Mouse (Mus musculus): ENCODE results near the gene Btla.

Btla gene

DNA sequence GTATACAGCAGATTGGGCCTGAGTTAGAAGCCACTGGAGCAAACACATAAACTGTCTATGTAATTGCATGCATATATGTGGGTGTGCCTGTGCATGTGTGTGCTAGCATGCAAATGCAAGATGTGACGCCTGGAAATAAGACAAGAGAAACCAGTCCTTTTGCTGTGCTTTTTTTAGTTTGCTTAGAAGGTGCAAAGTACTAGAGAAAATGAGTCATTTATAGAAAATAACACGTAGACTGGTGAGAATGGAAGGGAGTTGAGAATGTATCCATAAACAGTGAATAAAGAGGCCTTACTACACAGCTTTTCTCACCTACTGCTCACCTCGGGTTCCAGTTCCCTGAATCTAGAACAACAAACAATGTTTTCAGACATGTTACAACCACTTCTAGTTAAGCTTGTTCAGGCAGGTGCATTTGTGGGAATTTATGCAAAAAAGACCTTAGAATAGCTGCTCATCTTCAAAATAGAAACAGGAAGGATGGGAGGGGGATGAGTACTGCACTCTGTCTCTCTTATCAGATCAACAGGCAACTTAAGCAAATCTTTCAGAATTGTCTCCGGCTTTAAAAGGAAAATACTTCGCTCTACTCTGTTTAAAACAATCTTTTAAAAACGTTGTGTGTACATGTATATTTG is 27.8 kb downstream of the Btla start:
- in situ Hi-C loops (cut with MboI; ENCODE audit: low pct_unique_long_range_greater_than_20kb in 1 of 2, low sequenced_read_pairs in 2 of 2, unreplicated experiment in 1 of 2) = no loop called here

DNA sequence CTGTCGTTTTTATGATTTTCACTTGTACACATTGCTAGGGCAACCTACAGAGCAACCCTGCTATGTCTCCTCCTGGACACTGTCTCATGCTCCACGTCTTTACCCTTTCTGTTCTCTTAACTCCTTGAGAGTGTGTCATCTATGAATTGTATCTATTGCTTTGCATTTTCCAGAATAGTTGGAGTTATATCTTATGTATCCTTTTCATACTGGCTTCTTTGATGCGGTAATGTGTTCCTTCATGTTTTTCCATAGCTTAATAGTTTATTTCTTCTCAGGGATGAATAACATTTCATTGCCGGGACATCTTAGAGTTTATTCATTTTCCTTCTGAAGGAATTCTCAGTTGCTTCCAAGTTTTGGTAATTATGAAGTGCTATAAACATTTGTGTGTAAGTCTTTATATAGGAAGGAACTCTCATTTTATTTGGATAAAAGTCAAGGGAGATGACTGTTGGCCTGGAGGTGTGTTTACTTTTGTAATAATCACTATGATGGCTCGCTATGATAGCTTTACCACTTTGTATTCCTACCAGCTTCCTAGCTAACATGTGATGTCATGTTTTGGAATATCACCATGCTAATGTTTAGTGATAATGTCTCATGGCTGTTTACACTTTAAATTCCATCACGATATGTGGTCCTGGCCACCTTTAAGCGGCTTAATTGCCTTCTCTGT is 31.2 kb downstream of the Btla start:
- in situ Hi-C loops (cut with MboI; ENCODE audit: low pct_unique_long_range_greater_than_20kb in 1 of 2, low sequenced_read_pairs in 2 of 2, unreplicated experiment in 1 of 2) = no loop called here

DNA sequence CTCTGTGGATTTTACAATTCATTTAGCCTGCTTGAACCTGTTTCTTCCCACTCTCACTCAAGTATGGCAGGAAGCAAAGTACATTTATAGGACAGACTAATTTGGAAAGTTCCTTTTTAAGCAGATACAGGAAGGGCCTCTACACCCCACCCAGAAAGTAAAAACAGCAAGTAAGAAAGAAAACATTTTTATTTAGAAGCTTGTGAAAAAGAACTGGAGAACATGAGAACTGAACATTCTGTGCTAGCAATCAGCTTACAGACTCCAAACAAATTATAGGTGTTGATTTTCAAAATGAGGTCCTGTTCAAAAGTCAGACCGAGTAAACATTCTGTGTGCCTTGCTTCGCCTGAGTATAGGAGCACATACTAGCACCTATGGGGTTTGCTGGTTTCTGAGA is 32.8 kb downstream of the Btla start:
- in situ Hi-C loops (cut with MboI; ENCODE audit: low pct_unique_long_range_greater_than_20kb in 1 of 2, low sequenced_read_pairs in 2 of 2, unreplicated experiment in 1 of 2) = no loop called here

DNA sequence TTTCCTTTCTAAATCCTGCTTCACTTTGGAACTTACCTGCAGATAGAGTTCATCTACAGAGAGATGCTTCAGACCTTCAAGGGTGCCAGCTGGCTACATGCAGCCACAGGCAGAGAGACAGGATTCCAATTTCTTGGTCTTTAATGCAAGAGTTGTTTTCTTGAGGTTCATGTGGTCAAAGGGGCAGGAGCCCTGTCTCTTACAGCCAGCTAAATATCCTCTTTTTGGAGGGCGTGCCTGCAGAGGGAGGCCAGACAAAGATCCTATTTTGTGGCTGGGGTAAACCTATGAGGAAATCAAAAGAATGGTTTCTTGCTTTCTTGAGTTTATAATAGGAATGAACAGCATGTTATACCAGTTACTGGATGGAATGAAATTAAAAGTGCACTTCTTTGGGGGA is 33.5 kb downstream of the Btla start:
- in situ Hi-C loops (cut with MboI; ENCODE audit: low pct_unique_long_range_greater_than_20kb in 1 of 2, low sequenced_read_pairs in 2 of 2, unreplicated experiment in 1 of 2) = no loop called here

DNA sequence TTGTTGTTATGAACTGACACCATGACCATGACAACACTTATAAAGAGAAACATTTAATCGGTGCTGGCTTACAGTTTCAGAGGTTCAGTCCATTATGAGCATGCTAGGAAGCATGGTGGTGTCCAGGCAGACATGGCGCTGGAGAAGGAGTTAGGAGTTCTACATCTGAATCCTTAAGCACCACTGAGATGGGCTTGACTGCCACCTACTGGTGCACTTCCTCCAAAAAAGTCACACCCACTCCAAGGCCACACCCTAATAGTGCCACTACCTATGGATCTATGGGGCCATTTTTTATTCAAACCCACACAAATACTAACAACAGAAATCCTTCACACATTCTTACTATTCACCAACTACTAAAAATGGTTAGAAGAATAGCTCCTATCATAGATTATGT is 35.5 kb downstream of the Btla start:
- in situ Hi-C loops (cut with MboI; ENCODE audit: low pct_unique_long_range_greater_than_20kb in 1 of 2, low sequenced_read_pairs in 2 of 2, unreplicated experiment in 1 of 2) = no loop called here

DNA sequence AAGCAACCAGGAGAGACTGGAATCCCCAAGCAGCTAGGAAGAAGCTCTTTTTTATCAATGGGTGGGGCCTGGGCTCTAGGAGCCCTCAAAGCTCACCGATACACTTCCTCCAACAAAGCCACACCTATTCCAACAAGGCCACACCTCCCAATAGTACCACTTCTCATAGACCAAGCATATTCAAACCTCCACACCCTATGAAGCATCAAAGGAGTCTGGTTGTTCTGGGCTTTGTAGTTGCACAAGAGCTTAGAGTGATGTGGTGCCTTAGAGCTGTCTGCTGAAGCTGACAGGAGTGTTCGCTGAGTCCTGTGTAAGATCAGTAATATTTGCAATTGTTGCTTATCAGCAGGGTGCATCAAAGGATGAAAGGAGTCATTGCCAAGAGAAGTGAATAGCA is 37.2 kb downstream of the Btla start:
- in situ Hi-C loops (cut with MboI; ENCODE audit: low pct_unique_long_range_greater_than_20kb in 1 of 2, low sequenced_read_pairs in 2 of 2, unreplicated experiment in 1 of 2) = no loop called here

DNA sequence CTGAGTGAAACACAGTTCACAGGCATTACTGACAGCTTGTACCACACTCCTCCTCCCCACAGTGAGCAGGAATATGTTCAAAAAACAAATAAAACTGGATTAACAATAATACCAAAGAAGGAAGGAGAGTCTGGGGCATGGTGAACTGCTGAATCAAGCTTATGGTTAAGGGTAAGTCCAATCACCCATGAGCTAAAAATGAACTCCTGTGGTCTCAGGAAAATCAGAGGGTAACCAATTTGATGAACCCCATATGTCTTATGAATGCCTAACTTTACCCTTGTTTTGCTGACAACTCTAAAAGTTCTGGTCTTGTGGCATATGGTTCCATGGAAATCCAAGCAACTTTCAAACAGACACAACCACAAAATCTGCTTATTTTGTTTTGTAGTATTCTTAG is 37.9 kb downstream of the Btla start:
- in situ Hi-C loops (cut with MboI; ENCODE audit: low pct_unique_long_range_greater_than_20kb in 1 of 2, low sequenced_read_pairs in 2 of 2, unreplicated experiment in 1 of 2) = no loop called here

GRCm38 (mm10) chr16:45269886-45270285 is 45.8 kb downstream of the Btla start:
- in situ Hi-C loops (cut with MboI; ENCODE audit: low pct_unique_long_range_greater_than_20kb in 1 of 2, low sequenced_read_pairs in 2 of 2, unreplicated experiment in 1 of 2) = no loop called here

- in situ Hi-C loops (cut with MboI; ENCODE audit: low pct_unique_long_range_greater_than_20kb in 1 of 2, low sequenced_read_pairs in 2 of 2, unreplicated experiment in 1 of 2) = no loop called here
Measured at GRCm38 (mm10) chr16:45283093-45283492, 59.0 kb downstream of the Btla start.

GRCm38 (mm10) chr16:45297806-45298205 is 73.7 kb downstream of the Btla start:
- in situ Hi-C loops (cut with MboI; ENCODE audit: low pct_unique_long_range_greater_than_20kb in 1 of 2, low sequenced_read_pairs in 2 of 2, unreplicated experiment in 1 of 2) = no loop called here

All from mouse embryonic stem cell (cell line).